Mouse (Mus musculus) erythroblast, embryonic 14.5 days (primary cell): ENCODE results near the gene Cnnm2. TPM values are rescaled to one million over a fixed set of nuclear protein-coding genes. Genes with fewer than 3 reads are reported as not detected.

Source experiments
- H3K27me3 ChIP-seq: 2 replicates; pipeline ENCODE4 v1.6.1; 2012; ENCODE audit warnings: inconsistent platforms; ENCODE audit not compliant: control insufficient read depth
- H3K36me3 ChIP-seq: 2 replicates; pipeline ENCODE4 v1.6.1; 2012; ENCODE audit warnings: mild to moderate bottlenecking, inconsistent platforms; ENCODE audit not compliant: control insufficient read depth
- H3K4me1 ChIP-seq: 2 replicates; pipeline ENCODE4 v1.6.1; 2012; ENCODE audit warnings: inconsistent platforms; ENCODE audit not compliant: control insufficient read depth
- H3K4me3 ChIP-seq: replicated peaks from 2 replicates; pipeline ENCODE3; 2012; ENCODE audit warnings: moderate library complexity, mild to moderate bottlenecking, inconsistent platforms
- H3K9me3 ChIP-seq: 2 replicates; pipeline ENCODE4 v1.6.1; 2012; ENCODE audit warnings: low read length, inconsistent platforms, mixed read lengths; ENCODE audit not compliant: control insufficient read depth
- GATA1 ChIP-seq: IDR thresholded peaks from 2 replicates; pipeline ENCODE4 v1.6.1; 2012; ENCODE audit warnings: low read length, inconsistent platforms, mixed read lengths
- TAL1 ChIP-seq: IDR thresholded peaks from 3 replicates; pipeline ENCODE4 v1.6.1; 2012; ENCODE audit warnings: low read length, inconsistent platforms, mixed read lengths
- polyA plus RNA-seq: library from polyadenylated mRNA; stranded (reverse); fragments of >175 nt; gene quantifications from 2 replicates; pipeline ENCODE4 v1.2.3, GENCODE M21; 2012

Cnnm2 gene
- 3.5 and 4.9 TPM in 2 replicates for polyA plus RNA-seq

- peak within 1 kb of the TSS; percentile 100 for H3K4me3 ChIP-seq
- TF ChIP-seq TAL1 (no peak), GATA1 (no peak)
- H3K9me3 ChIP-seq = 0 out of 2 replicates have a peak, but pooled peaks cover 2% of the 10 kb centered on the region
- peaks cover 2% of the 10 kb centered on the region; the same call in 1 of the 2 replicates for H3K36me3 ChIP-seq
- H3K4me1 ChIP-seq = peaks cover 46% of the 10 kb centered on the region
- peaks cover 50% of the 10 kb centered on the region for H3K27me3 ChIP-seq
Observed at GRCm38 (mm10) chr19:46761247-46761946, at the start of gene Cnnm2. TSS of gene Cnnm2 (plus strand) at chr19:46761596.

- Histone ChIP-seq H3K4me3 (no peak overlapping the region), H3K36me3 (peaks cover 4% of the 10 kb centered on the region; the same call in 1 of the 2 replicates), H3K9me3 (peaks cover 4% of the 10 kb centered on the region), H3K4me1 (no peaks in the 10 kb centered on the region; the same call in 1 of the 2 replicates), H3K27me3 (no peaks in the 10 kb centered on the region)
- TF ChIP-seq GATA1 (no peak), TAL1 (no peak)
Observed at GRCm38 (mm10) chr19:46714234-46714633, 47.2 kb upstream of the Cnnm2 start.

GRCm38 (mm10) chr19:46715016-46715415, 46.4 kb upstream of the Cnnm2 start:
- no peaks in the 10 kb centered on the region; the same call in 1 of the 2 replicates for H3K4me1 ChIP-seq
- H3K4me3 ChIP-seq = no peak overlapping the region
- no peaks in the 10 kb centered on the region for H3K27me3 ChIP-seq
- H3K9me3 ChIP-seq = peaks cover 4% of the 10 kb centered on the region
- no peak for TF ChIP-seq GATA1
- TF ChIP-seq TAL1 = no peak
- peaks cover 4% of the 10 kb centered on the region; the same call in 1 of the 2 replicates for H3K36me3 ChIP-seq

GRCm38 (mm10) chr19:46718150-46718549, 43.2 kb upstream of the Cnnm2 start:
- Histone ChIP-seq H3K27me3 (no peaks in the 10 kb centered on the region), H3K9me3 (peaks cover 4% of the 10 kb centered on the region), H3K4me3 (no peak overlapping the region), H3K4me1 (no peaks in the 10 kb centered on the region; the same call in 1 of the 2 replicates), H3K36me3 (peaks cover 7% of the 10 kb centered on the region; the same call in 1 of the 2 replicates)
- TF ChIP-seq GATA1 (no peak), TAL1 (no peak)

- Histone ChIP-seq H3K4me1 (peaks cover 19% of the 10 kb centered on the region), H3K36me3 (peaks cover 2% of the 10 kb centered on the region; the same call in 1 of the 2 replicates), H3K27me3 (no peaks in the 10 kb centered on the region), H3K9me3 (no peaks in the 10 kb centered on the region), H3K4me3 (no peak overlapping the region)
- no peak for TF ChIP-seq TAL1
- TF ChIP-seq GATA1 = no peak
Observed at GRCm38 (mm10) chr19:46724411-46724810, 37.0 kb upstream of the Cnnm2 start.

- Histone ChIP-seq H3K4me3 (no peak overlapping the region), H3K4me1 (peaks cover 19% of the 10 kb centered on the region), H3K27me3 (no peaks in the 10 kb centered on the region), H3K36me3 (peaks cover 2% of the 10 kb centered on the region; the same call in 1 of the 2 replicates), H3K9me3 (no peaks in the 10 kb centered on the region)
- TF ChIP-seq TAL1 = no peak
- TF ChIP-seq GATA1 = no peak
Observed at GRCm38 (mm10) chr19:46726142-46726541, 35.3 kb upstream of the Cnnm2 start.

GRCm38 (mm10) chr19:46727140-46727736, 34.2 kb upstream of the Cnnm2 start:
- Histone ChIP-seq H3K4me1 (peaks cover 19% of the 10 kb centered on the region), H3K27me3 (no peaks in the 10 kb centered on the region), H3K4me3 (no peak overlapping the region), H3K9me3 (no peaks in the 10 kb centered on the region), H3K36me3 (no peaks in the 10 kb centered on the region; the same call in 1 of the 2 replicates)
- TF ChIP-seq TAL1 (no peak), GATA1 (no peak)

- Histone ChIP-seq H3K9me3 (no peaks in the 10 kb centered on the region), H3K4me3 (peak overlapping the region; percentile 38), H3K4me1 (peaks cover 19% of the 10 kb centered on the region), H3K27me3 (no peaks in the 10 kb centered on the region), H3K36me3 (no peaks in the 10 kb centered on the region; the same call in 1 of the 2 replicates)
- TF ChIP-seq GATA1 = peak; percentile 50; the same call in 1 of the 2 replicates
- TF ChIP-seq TAL1 = no peak
Observed at GRCm38 (mm10) chr19:46727945-46728540, 33.4 kb upstream of the Cnnm2 start.

- H3K27me3 ChIP-seq = no peaks in the 10 kb centered on the region
- TF ChIP-seq GATA1 = no peak
- TF ChIP-seq TAL1 = no peak
- H3K4me3 ChIP-seq = no peak overlapping the region
- no peaks in the 10 kb centered on the region for H3K9me3 ChIP-seq
- H3K4me1 ChIP-seq = peaks cover 19% of the 10 kb centered on the region
- H3K36me3 ChIP-seq = no peaks in the 10 kb centered on the region; the same call in 1 of the 2 replicates
Observed at GRCm38 (mm10) chr19:46728909-46729308, 32.5 kb upstream of the Cnnm2 start.
